Mouse (Mus musculus): ENCODE results near the gene Gcfc2. TPM values are rescaled to one million over a fixed set of nuclear protein-coding genes. Genes with fewer than 3 reads are reported as not detected.

Gcfc2 gene
- total RNA-seq (2023) = 10 to 100 TPM; 10.4 to 11.1 TPM

DNA sequence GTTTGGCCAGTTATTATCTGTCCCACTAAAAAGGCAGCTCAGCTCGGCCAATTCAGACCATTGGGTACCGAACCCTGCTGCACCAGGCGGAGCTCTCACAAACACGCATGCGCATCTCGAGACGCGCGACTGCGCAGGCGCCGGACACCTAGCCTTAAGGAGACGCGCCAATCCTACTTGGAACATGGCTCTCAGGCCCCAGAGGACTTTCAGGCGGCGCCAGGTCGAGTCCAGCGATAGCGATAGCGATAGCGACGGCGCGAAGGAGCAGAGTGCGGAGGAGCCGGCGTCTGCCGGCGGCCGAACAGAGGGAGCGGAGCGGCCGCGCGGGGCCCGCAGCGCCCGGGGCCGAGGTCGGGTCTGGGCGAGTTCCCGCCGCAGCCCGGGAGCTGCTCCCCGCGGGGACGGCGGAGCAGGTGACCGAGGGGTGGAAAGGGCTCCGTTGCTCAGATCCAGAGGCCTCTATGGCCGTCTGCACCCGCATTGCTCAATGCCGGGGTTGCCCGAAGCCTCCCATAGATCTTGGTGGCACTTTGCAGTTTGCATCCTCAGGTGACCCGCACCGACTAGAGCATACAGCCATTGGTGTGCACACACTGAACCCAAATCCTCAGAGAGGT is at the start of gene Gcfc2:
Gcfc2 (plus strand) TSS at position 147 of the 620 bp plus-strand sequence.

DNA sequence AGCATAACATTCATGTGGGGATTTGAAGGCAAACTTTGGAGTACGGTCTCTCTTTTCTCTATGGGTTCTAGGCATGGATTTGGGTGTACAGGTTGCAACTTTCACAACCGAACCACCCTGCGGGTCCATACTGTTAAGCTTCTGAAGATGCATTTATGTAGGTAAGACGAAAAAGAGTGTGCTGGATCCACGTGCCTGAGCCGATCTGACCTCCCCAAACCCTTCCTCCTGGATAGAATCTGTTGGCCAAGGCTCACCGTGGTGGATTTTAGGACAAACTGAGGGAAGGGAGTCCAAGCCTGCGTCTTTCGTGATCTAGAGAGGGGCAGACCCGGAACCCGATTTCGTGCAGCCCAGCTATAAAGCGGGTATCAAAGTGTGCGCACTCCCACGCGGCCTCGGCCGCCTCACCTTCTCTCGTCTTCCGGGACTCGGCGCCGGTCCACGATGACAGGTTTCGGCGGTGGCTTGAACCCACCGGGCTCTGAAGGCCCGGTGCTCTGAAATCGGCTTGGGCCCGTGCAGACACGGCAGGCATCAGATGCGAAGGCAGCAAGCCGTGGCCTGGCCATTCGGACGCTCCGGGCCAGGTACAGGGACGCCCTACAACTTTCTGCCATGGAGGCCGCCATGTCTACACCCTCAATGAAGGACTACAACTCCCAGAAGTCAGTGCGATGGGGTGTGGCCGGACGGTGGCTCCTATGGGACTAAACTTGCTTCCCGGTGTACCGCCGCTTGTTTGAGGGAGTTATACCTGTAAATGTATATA is 42.0 kb downstream of the Gcfc2 start, which contains the start of gene Mrpl19:
Mrpl19 (minus strand) TSS at position 663 of the 772 bp plus-strand sequence.

Other genes starting within 250 kb of the Gcfc2 start
- 10 to 100 TPM; 19.9 to 20.3 TPM for gene Mrpl19, start 42.3 kb downstream of the Gcfc2 start, total RNA-seq (2023)
- 1 to 10 TPM; 2.3 to 3.1 TPM for gene Eva1a, start 117.4 kb downstream of the Gcfc2 start, total RNA-seq (2023)

Measured in monocyte, adult 59 days (primary cell).